Mouse (Mus musculus): ENCODE results near the gene Gm10300. TPM values are rescaled to one million over a fixed set of nuclear protein-coding genes. Genes with fewer than 3 reads are reported as not detected.

Gene Gm10300
- total and polyA plus RNA-seq, 2 experiments from 2014 or later = 0.14 TPM; not detected in 1

DNA sequence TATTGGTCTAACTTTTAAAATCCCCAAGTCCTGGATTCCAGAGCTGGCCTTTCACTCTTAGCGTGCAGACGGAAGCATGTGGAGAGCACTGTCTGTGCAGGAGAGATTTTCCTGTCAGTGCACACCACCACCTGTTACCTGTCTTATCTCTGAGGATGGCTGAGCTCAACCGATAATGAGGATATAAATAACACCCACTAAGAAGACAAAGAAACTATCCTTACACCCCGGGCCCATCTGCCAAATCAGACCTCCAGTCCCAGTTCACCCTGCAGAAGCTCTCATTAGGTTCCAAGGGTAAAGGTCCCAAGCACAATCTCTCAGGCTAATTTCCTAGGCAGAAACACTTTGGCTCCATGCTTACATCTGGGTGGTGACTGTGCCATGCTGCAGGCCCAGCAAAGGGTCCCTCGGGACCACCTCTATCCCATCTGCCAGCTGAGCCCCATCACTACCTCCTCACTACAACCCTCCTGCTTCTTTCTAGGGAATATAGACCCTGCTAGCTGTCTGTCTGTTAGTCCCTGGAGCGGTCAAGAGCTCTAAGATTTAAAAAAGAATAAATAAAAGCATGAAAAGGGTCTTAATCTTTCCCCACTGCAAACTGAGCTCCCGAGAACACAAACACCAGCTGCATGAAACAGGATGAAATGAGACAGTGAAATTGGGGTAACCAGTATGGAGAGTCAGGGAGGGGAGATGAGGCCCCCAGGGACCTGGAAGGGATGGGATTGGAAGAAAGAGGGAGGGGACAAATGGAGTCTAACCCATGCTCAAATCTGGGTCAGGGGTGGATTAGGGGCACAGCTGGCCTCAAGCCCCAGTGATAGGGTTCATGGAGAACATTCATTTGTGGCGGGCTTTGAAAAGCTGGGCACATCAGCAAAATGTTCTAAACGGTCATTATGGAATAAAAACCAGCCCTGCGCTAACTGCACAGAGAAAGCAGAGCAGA, 22.9 kb upstream of the Gm10300 start:
- TF ChIP-seq CTCF (IDR thresholded peaks at IDR 0.05; ENCODE audit: low read depth) = no peak
- DNase-seq (no peak), ATAC-seq (no peak)
- no peaks in the 10 kb centered on the region for H3K27me3 ChIP-seq (ENCODE audit: insufficient read depth, low read length)
- no peak overlapping the region for H3K4me2 ChIP-seq (ENCODE audit: low read depth)
- H3K4me3 ChIP-seq (ENCODE audit: low read depth, low read length) = no peak overlapping the region
- H3K36me3 ChIP-seq (ENCODE audit: insufficient read depth) = no peaks in the 10 kb centered on the region
- H3K9me3 ChIP-seq (ENCODE audit: low read length) = no peaks in the 10 kb centered on the region
- H3K4me1 ChIP-seq (ENCODE audit: insufficient read depth) = peaks cover 4% of the 10 kb centered on the region; the same call in 1 of the 2 replicates
- 72% methylated on average over 10 of the region's 10 CpGs for WGBS
- no peak overlapping the region for H3K9ac ChIP-seq
- no peak overlapping the region for H3K27ac ChIP-seq (ENCODE audit: low read depth, low read length)

DNA sequence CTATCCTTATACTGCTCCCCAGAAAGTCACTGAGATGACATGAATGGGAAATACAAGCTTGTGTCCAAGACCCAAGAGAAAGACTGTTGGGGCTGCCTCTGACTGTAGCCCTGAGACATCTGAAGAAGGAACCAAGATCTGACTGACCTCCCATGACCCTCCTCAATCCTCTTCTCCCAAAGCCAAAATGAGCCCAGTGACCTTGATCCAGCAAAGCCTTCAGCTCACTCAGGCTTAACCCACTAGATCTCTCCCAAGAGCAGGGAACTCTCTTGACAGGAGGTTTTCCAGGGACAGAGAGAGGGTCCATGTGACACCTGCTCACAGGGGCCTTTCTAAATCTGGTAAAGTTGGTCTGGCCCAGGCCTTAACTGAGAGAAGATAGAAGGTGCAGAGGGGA, 17.2 kb upstream of the Gm10300 start:
- ATAC-seq = no peak
- no peak for DNase-seq

DNA sequence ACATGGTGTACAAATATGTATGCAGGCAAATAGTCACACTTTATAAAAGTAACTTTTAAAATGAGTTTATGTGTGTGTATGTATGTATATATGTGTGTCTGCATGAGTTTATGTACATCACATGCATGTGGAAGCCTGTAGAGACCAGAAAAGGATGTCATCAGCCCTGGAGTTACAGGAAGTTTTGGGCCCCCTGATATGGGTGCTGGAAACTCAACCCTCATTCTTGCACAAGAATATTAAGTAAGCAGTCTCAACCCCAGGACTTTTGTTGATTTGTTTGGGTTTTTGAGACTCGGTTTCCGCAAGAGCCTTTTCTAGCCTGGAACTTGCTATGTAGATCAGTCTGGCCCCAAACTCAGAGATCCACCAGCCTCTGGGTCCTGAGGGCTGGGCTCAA, 15.0 kb upstream of the Gm10300 start:
- H3K9me3 ChIP-seq (ENCODE audit: low read length) = no peaks in the 10 kb centered on the region
- H3K36me3 ChIP-seq (ENCODE audit: insufficient read depth) = no peaks in the 10 kb centered on the region
- H3K4me1 ChIP-seq (ENCODE audit: insufficient read depth) = no peaks in the 10 kb centered on the region
- no peak overlapping the region for H3K4me2 ChIP-seq (ENCODE audit: low read depth)
- no peak overlapping the region for H3K27ac ChIP-seq (ENCODE audit: low read depth, low read length)
- no peak overlapping the region for H3K4me3 ChIP-seq (ENCODE audit: low read depth, low read length)
- 96% methylated on average over 2 of the region's 2 CpGs for WGBS
- no peaks in the 10 kb centered on the region; the same call in 1 of the 2 replicates for H3K27me3 ChIP-seq (ENCODE audit: insufficient read depth, low read length)
- no peak for TF ChIP-seq CTCF (IDR thresholded peaks at IDR 0.05; ENCODE audit: low read depth)
- ATAC-seq = no peak
- DNase-seq = no peak
- H3K9ac ChIP-seq = no peak overlapping the region

More for the DNA sequence above, 17.2 kb upstream of the Gm10300 start:
- no peak for TF ChIP-seq CTCF (IDR thresholded peaks at IDR 0.05; ENCODE audit: low read depth)
- no peaks in the 10 kb centered on the region for H3K36me3 ChIP-seq (ENCODE audit: insufficient read depth)
- H3K4me2 ChIP-seq (ENCODE audit: low read depth) = no peak overlapping the region
- H3K4me3 ChIP-seq (ENCODE audit: low read depth, low read length) = no peak overlapping the region
- H3K4me1 ChIP-seq (ENCODE audit: insufficient read depth) = no peaks in the 10 kb centered on the region
- H3K27me3 ChIP-seq (ENCODE audit: insufficient read depth, low read length) = no peaks in the 10 kb centered on the region
- no peak overlapping the region for H3K27ac ChIP-seq (ENCODE audit: low read depth, low read length)
- H3K9ac ChIP-seq = no peak overlapping the region
- no peaks in the 10 kb centered on the region for H3K9me3 ChIP-seq (ENCODE audit: low read length)

DNA sequence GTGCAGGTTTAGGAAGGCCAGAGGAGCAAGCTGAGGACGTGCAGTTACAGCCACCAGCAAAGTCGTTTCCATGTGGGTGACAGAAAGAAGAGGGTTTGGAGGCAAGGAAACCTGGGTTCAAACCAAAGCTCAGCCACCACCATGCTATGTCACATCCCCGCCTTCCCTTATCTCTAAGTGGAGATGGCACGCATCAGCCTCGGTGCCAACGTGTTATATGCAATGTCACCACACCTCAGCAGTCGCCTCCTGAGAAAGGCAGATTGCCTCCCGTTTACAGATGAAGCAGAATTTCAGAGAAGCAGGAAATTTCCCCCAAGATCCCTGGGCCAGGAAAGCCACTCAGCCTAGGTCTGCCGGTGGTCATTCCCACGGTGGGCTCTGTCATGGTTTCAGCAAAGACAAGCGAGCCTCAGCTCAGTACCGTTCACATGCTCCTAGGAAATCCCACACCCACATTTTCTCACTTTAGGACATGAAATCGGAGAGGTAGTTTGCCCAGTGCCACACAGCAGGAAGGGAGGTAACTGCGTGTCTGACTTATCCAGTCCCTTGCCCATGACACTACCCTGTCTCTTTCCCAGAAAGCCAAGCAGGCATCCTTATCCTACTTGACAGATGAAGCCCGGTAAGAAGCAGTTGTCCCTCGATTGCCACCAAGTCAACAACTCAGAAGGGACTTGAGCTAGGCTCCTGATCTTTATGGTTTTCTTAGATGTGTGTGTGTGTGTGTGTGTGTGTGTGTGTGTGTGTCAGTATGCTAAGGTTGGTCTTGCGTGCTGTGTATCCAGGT, 14.3 kb upstream of the Gm10300 start:
- 80% methylated on average over 17 of the region's 17 CpGs for WGBS
- no peak overlapping the region for H3K27ac ChIP-seq (ENCODE audit: low read depth, low read length)
- H3K4me1 ChIP-seq (ENCODE audit: insufficient read depth) = no peaks in the 10 kb centered on the region
- H3K27me3 ChIP-seq (ENCODE audit: insufficient read depth, low read length) = no peaks in the 10 kb centered on the region; the same call in 1 of the 2 replicates
- DNase-seq (no peak), ATAC-seq (no peak)
- no peak overlapping the region for H3K9ac ChIP-seq
- no peak overlapping the region for H3K4me3 ChIP-seq (ENCODE audit: low read depth, low read length)
- no peaks in the 10 kb centered on the region for H3K36me3 ChIP-seq (ENCODE audit: insufficient read depth)
- H3K9me3 ChIP-seq (ENCODE audit: low read length) = no peaks in the 10 kb centered on the region
- TF ChIP-seq CTCF (IDR thresholded peaks at IDR 0.05; ENCODE audit: low read depth) = no peak
- H3K4me2 ChIP-seq (ENCODE audit: low read depth) = no peak overlapping the region

DNA sequence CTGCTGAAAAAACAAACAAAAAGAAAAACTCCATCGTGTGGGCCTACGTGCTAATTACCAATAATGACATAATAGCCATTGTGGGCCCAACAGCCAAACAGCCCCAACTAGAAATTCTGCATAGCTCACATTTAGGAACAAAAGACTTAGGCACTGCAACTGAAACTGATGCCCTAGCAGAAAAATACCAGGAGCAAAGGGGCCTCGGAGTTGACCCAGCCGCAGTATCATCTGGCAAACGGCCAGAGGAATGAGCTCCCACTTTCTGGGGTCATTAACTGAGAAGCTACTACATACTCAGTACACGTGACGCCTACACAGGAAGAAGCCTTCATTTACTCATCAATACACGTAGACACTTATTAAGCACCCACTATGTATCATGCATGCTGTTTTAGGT, 12.2 kb upstream of the Gm10300 start:
- no peak overlapping the region for H3K4me2 ChIP-seq (ENCODE audit: low read depth)
- WGBS = 54% methylated on average over 8 of the region's 8 CpGs
- H3K4me3 ChIP-seq (ENCODE audit: low read depth, low read length) = no peak overlapping the region
- DNase-seq = no peak
- no peak overlapping the region for H3K9ac ChIP-seq
- no peaks in the 10 kb centered on the region for H3K9me3 ChIP-seq (ENCODE audit: low read length)
- H3K36me3 ChIP-seq (ENCODE audit: insufficient read depth) = no peaks in the 10 kb centered on the region
- H3K27ac ChIP-seq (ENCODE audit: low read depth, low read length) = no peak overlapping the region
- H3K27me3 ChIP-seq (ENCODE audit: insufficient read depth, low read length) = no peaks in the 10 kb centered on the region; the same call in 1 of the 2 replicates
- H3K4me1 ChIP-seq (ENCODE audit: insufficient read depth) = no peaks in the 10 kb centered on the region
- no peak for TF ChIP-seq CTCF (IDR thresholded peaks at IDR 0.05; ENCODE audit: low read depth)
- no peak for ATAC-seq

DNA sequence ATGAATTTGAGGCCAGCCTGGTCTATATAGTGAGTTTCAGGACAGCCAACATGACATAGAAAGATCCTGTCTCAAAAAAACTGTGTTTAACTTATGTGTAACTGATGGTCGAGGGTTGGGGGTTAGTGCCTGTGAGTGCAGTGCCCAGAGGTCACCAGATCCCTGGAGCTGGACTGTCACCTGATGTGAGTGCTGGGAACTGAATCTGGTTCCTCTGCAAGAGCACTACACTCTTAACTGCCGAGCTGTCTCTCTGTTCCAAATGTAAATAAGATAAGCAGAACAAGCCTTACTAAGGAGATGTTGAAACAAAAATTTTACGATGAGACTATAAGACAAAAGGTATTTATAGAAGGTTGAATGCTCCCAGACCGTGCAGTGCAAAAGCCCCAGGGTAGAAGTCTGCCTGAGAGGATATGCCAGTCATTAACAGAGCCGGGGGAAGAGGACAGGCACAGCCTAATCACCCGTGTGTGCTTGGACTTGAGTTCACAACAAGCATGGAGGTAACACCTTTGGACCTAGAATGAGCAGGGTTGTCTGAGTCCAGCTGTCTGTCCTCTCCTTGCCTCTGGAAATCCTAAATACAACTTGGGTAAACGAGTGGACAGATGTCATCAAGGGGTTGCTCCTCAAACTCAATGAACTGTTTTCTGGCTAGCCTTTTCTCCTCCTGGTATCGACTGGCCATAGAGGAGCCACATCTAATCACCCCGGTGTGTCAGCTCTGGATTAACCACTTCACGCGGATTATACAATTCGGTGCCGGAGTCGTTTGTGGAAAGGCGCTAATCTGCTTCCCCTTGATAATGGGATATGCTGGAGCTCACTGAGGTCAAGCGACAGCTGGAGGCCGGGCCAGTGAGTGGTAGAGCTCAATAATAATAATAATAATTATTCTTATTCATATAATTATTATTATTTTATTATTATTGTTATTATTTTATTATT, 11.3 kb upstream of the Gm10300 start:
- no peak overlapping the region for H3K9ac ChIP-seq
- H3K27me3 ChIP-seq (ENCODE audit: insufficient read depth, low read length) = no peaks in the 10 kb centered on the region; the same call in 1 of the 2 replicates
- no peak overlapping the region for H3K4me3 ChIP-seq (ENCODE audit: low read depth, low read length)
- no peaks in the 10 kb centered on the region for H3K36me3 ChIP-seq (ENCODE audit: insufficient read depth)
- ATAC-seq = no peak
- WGBS = 73% methylated on average over 17 of the region's 17 CpGs
- no peak overlapping the region for H3K27ac ChIP-seq (ENCODE audit: low read depth, low read length)
- H3K4me1 ChIP-seq (ENCODE audit: insufficient read depth) = no peaks in the 10 kb centered on the region
- no peak for DNase-seq
- no peaks in the 10 kb centered on the region for H3K9me3 ChIP-seq (ENCODE audit: low read length)
- TF ChIP-seq CTCF (IDR thresholded peaks at IDR 0.05; ENCODE audit: low read depth) = no peak
- H3K4me2 ChIP-seq (ENCODE audit: low read depth) = no peak overlapping the region

All from forebrain, postnatal 0 days (tissue).